Mouse (Mus musculus) hindbrain, embryonic 16.5 days (tissue): Measurements from ENCODE around the gene 4933415F23Rik. TPM values are rescaled to one million over a fixed set of nuclear protein-coding genes. Genes with fewer than 3 reads are reported as not detected.
"Not testable (repeated sequence)": the region's sequence is repeated elsewhere in the genome, so short reads cannot be mapped to it uniquely, and the experiment has no call there.

Source experiments
- ATAC-seq: fragments of 200-750 bp; cut with Nextera tagmentation; 2 replicates; pipeline ENCODE4 v1.8.0; 2017; ENCODE audit warnings: moderate TSS enrichment, moderate library complexity
- H3K27ac ChIP-seq: fragments of 300-500 bp; sonication (generic); 2 replicates; pipeline ENCODE4 v1.5.1; 2014; ENCODE audit warnings: low read depth, mild to moderate bottlenecking, control low read depth, low read length, moderate library complexity
- H3K27me3 ChIP-seq: fragments of 300-500 bp; sonication (generic); replicated peaks from 2 replicates; pipeline ENCODE4 v1.6.1; 2014; ENCODE audit warnings: low read length; ENCODE audit not compliant: control insufficient read depth, insufficient read depth
- H3K36me3 ChIP-seq: fragments of 300-500 bp; sonication (generic); 2 replicates; pipeline ENCODE4 v1.6.1; 2014; ENCODE audit warnings: mild to moderate bottlenecking, low read length, moderate library complexity, mixed read lengths; ENCODE audit not compliant: control insufficient read depth, insufficient read depth
- H3K4me1 ChIP-seq: fragments of 300-500 bp; sonication (generic); 2 replicates; pipeline ENCODE4 v1.6.1; 2014; ENCODE audit warnings: low read depth, low read length; ENCODE audit not compliant: control insufficient read depth, insufficient read depth
- H3K4me2 ChIP-seq: fragments of 300-500 bp; sonication (generic); 2 replicates; pipeline ENCODE4 v1.6.1; 2014; ENCODE audit warnings: mild to moderate bottlenecking, low read length, control low read depth, moderate library complexity
- H3K4me3 ChIP-seq: fragments of 300-500 bp; sonication (generic); 2 replicates; pipeline ENCODE4 v1.5.1; 2014; ENCODE audit warnings: mild to moderate bottlenecking, low read length, control low read depth, moderate library complexity
- H3K9ac ChIP-seq: fragments of 300-500 bp; sonication (generic); 2 replicates; pipeline ENCODE4 v1.6.1; 2014; ENCODE audit warnings: low read depth, mild to moderate bottlenecking, control low read depth, low read length, moderate library complexity
- H3K9me3 ChIP-seq: fragments of 300-500 bp; sonication (generic); 2 replicates; pipeline ENCODE4 v1.6.1; 2014; ENCODE audit warnings: mild to moderate bottlenecking, low read length, moderate library complexity; ENCODE audit not compliant: control insufficient read depth
- WGBS: fragments of 180-500 bp; shearing (Covaris S2); extraction: QIAGEN DNeasy Blood & Tissue Kit; methylation state at CpG from one replicate; pipeline ENCODE4 v1.1.7; 2014; 5-methylcytosine and 5-hydroxymethylcytosine counted together
- polyA plus RNA-seq: library from polyadenylated mRNA; unstranded; fragments of >200 nt; fragmentation: Nextera tagmentation; extraction: Ambion mirVana; gene quantifications from 2 replicates; pipeline ENCODE4 v1.2.1, GENCODE M21; 2015

The 4933415F23Rik gene
- polyA plus RNA-seq = not detected in 2 replicates

GRCm38 (mm10) chr1:23102021-23102420 is at the start of gene 4933415F23Rik:
TSS of gene 4933415F23Rik (minus strand) at chr1:23102253.
- Histone ChIP-seq H3K9ac (no peak within 1 kb of the TSS), H3K4me3 (no peak within 1 kb of the TSS), H3K4me1 (no peaks in the 10 kb centered on the region), H3K9me3 (no peaks in the 10 kb centered on the region), H3K27me3 (no peaks in the 10 kb centered on the region), H3K36me3 (no peaks in the 10 kb centered on the region), H3K4me2 (no peak within 1 kb of the TSS), H3K27ac (no peak within 1 kb of the TSS)
- ATAC-seq = no peak
- 95% methylated on average over 20 of the region's 20 CpGs for WGBS

GRCm38 (mm10) chr1:23151722-23152121 is 49.7 kb upstream of the 4933415F23Rik start:
- 81% methylated on average over 1 of the region's 1 CpGs for WGBS

GRCm38 (mm10) chr1:23146198-23146873 is 44.3 kb upstream of the 4933415F23Rik start:
- Histone ChIP-seq H3K9me3 (no peaks in the 10 kb centered on the region), H3K27ac (no peak overlapping the region), H3K9ac (no peak overlapping the region), H3K4me1 (no peaks in the 10 kb centered on the region), H3K4me3 (no peak overlapping the region), H3K27me3 (no peaks in the 10 kb centered on the region), H3K36me3 (no peaks in the 10 kb centered on the region), H3K4me2 (no peak overlapping the region)
- WGBS = 54% methylated on average over 5 of the region's 5 CpGs
- ATAC-seq = no peak

More at GRCm38 (mm10) chr1:23151722-23152121, 49.7 kb upstream of the 4933415F23Rik start:
- Histone ChIP-seq H3K9ac (no peak overlapping the region), H3K27me3 (no peaks in the 10 kb centered on the region), H3K9me3 (no peaks in the 10 kb centered on the region), H3K27ac (no peak overlapping the region), H3K4me1 (no peaks in the 10 kb centered on the region), H3K36me3 (no peaks in the 10 kb centered on the region), H3K4me3 (no peak overlapping the region), H3K4me2 (no peak overlapping the region)
- ATAC-seq = no peak

- Histone ChIP-seq H3K9ac (no peak overlapping the region), H3K4me1 (no peaks in the 10 kb centered on the region), H3K27ac (no peak overlapping the region), H3K27me3 (no peaks in the 10 kb centered on the region), H3K4me2 (no peak overlapping the region), H3K36me3 (no peaks in the 10 kb centered on the region), H3K4me3 (no peak overlapping the region), H3K9me3 (no peaks in the 10 kb centered on the region)
- ATAC-seq = no peak
- WGBS = 71% methylated on average over 10 of the region's 10 CpGs
These were observed 39.2 kb upstream of the 4933415F23Rik start for GRCm38 (mm10) chr1:23141121-23141811.

DNA sequence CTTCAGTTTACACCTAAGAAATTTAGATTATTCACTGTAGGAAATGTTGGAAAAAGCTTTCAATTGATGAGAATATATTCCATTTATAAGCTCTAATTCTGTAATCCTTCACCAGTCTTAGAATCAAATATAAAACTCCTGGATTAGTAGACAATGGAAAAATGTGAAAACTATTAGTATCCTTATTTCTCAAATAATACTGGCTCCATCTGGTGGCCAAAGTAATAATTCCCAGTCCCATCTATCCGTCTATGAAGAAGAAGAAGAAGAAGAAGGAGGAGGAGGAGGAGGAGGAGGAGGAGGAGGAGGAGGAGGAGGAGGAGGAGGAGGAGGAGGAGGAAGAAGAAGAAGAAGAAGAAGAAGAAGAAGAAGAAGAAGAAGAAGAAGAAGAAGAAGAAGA is 38.5 kb upstream of the 4933415F23Rik start:
- ATAC-seq, H3K9me3 ChIP-seq, H3K4me3 ChIP-seq, H3K27ac ChIP-seq, H3K4me1 ChIP-seq, H3K27me3 ChIP-seq, H3K9ac ChIP-seq, H3K36me3 ChIP-seq, H3K4me2 ChIP-seq: not testable (repeated sequence)
- 7% methylated on average over 1 of the region's 1 CpGs for WGBS

DNA sequence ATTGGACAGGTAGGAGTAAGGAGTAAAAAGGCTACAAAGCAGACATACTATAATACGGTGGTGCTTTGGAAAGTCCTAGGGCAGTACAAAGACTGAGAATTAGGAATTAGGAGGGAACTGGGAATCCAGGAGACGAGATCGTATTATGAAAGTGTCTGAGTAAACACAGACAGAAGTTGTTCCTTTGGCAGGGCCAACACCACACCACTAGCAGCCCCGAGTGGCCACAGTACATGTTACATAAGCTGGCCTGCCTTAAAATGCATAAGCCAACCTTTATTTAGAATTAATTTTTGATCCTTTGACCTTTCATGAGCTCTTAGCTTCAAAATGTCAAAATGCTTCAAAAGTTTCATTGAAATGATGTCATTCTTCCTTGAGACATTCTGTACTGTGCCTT is 18.8 kb upstream of the 4933415F23Rik start:
- Histone ChIP-seq H3K27me3 (no peaks in the 10 kb centered on the region), H3K27ac (no peak overlapping the region), H3K4me3 (no peak overlapping the region), H3K4me2 (no peak overlapping the region), H3K4me1 (no peaks in the 10 kb centered on the region), H3K36me3 (no peaks in the 10 kb centered on the region), H3K9me3 (no peaks in the 10 kb centered on the region), H3K9ac (no peak overlapping the region)
- ATAC-seq = no peak
- 77% methylated on average over 4 of the region's 4 CpGs for WGBS

DNA sequence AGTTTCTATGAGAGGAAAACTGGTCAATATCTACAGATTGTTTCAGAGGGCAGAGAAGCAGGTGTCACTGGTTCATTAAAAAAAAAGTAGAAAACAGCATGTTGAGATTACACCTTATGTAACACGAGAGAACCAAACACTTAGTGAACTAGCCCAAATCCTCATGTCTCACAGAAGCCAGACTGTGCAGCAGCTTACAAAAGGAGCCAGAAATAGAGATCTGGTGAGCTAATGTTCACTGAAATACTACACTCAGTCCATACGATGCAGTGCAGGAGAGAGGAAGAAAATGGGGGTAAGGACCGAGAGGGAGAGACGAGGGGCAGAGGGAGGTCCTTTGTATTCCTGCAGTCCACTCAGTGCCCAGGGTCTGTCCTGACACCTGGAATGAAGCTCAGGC is 17.4 kb upstream of the 4933415F23Rik start:
- no peak for ATAC-seq
- H3K4me1 ChIP-seq = no peaks in the 10 kb centered on the region
- 81% methylated on average over 4 of the region's 4 CpGs for WGBS

GRCm38 (mm10) chr1:23117423-23117822 is 15.4 kb upstream of the 4933415F23Rik start:
- no peak for ATAC-seq
- Histone ChIP-seq H3K9ac (no peak overlapping the region), H3K4me3 (no peak overlapping the region), H3K36me3 (no peaks in the 10 kb centered on the region), H3K27ac (no peak overlapping the region), H3K4me2 (no peak overlapping the region), H3K27me3 (no peaks in the 10 kb centered on the region), H3K9me3 (no peaks in the 10 kb centered on the region), H3K4me1 (no peaks in the 10 kb centered on the region)
- WGBS = 68% methylated on average over 3 of the region's 3 CpGs

More for the DNA sequence above, 17.4 kb upstream of the 4933415F23Rik start:
- no peak overlapping the region for H3K27ac ChIP-seq
- H3K36me3 ChIP-seq = no peaks in the 10 kb centered on the region
- no peak overlapping the region for H3K9ac ChIP-seq
- H3K4me2 ChIP-seq = no peak overlapping the region
- H3K27me3 ChIP-seq = no peaks in the 10 kb centered on the region
- H3K4me3 ChIP-seq = no peak overlapping the region
- H3K9me3 ChIP-seq = no peaks in the 10 kb centered on the region

- no peak overlapping the region for H3K4me2 ChIP-seq
- H3K36me3 ChIP-seq = no peaks in the 10 kb centered on the region
- WGBS = 93% methylated on average over 1 of the region's 1 CpGs
- H3K4me1 ChIP-seq = no peaks in the 10 kb centered on the region
- ATAC-seq = no peak
- H3K9ac ChIP-seq = no peak overlapping the region
- no peak overlapping the region for H3K27ac ChIP-seq
- no peaks in the 10 kb centered on the region for H3K27me3 ChIP-seq
- H3K4me3 ChIP-seq = no peak overlapping the region
- no peaks in the 10 kb centered on the region for H3K9me3 ChIP-seq
These were observed 7.1 kb upstream of the 4933415F23Rik start for GRCm38 (mm10) chr1:23109191-23109590.
